Mouse (Mus musculus) forebrain, postnatal 0 days (tissue): ENCODE results near the gene Stx16. TPM values are rescaled to one million over a fixed set of nuclear protein-coding genes. Genes with fewer than 3 reads are reported as not detected.
A peak's percentile ranks its signal among the peaks of the same experiment; 100 is the strongest.

Experiments used
- ATAC-seq: fragments of 200-750 bp; cut with Nextera tagmentation; 2 replicates; pipeline ENCODE4 v1.8.0; 2017; ENCODE audit warnings: mild to moderate bottlenecking, moderate library complexity
- DNase-seq: peaks from one replicate; pipeline ENCODE4 v3.0.0-alpha.2; 2015
- H3K27ac ChIP-seq: fragments of 300-500 bp; sonication (generic); 2 replicates; pipeline ENCODE4 v1.5.1; 2014; ENCODE audit warnings: low read depth, mild to moderate bottlenecking, antibody characterized with exemption, low read length, moderate library complexity, mixed read lengths
- H3K27me3 ChIP-seq: fragments of 300-500 bp; sonication (generic); 2 replicates; pipeline ENCODE4 v1.6.1; 2014; ENCODE audit warnings: mild to moderate bottlenecking, low read length, mixed read lengths; ENCODE audit not compliant: insufficient read depth
- H3K36me3 ChIP-seq: fragments of 300-500 bp; sonication (generic); 2 replicates; pipeline ENCODE4 v1.6.1; 2014; ENCODE audit warnings: mild to moderate bottlenecking, moderate library complexity; ENCODE audit not compliant: insufficient read depth
- H3K4me1 ChIP-seq: fragments of 300-500 bp; sonication (generic); 2 replicates; pipeline ENCODE4 v1.6.1; 2014; ENCODE audit warnings: antibody characterized with exemption; ENCODE audit not compliant: insufficient read depth
- H3K4me2 ChIP-seq: fragments of 300-500 bp; sonication (generic); 2 replicates; pipeline ENCODE4 v1.6.1; 2014; ENCODE audit warnings: low read depth, mild to moderate bottlenecking, moderate library complexity
- H3K4me3 ChIP-seq: fragments of 300-500 bp; sonication (generic); 2 replicates; pipeline ENCODE4 v1.5.1; 2014; ENCODE audit warnings: low read depth, low read length, mixed read lengths
- H3K9ac ChIP-seq: fragments of 300-500 bp; sonication (generic); 2 replicates; pipeline ENCODE4 v1.6.1; 2014; ENCODE audit warnings: mild to moderate bottlenecking
- H3K9me3 ChIP-seq: fragments of 300-500 bp; sonication (generic); 2 replicates; pipeline ENCODE4 v1.6.1; 2016; ENCODE audit warnings: low read length
- CTCF ChIP-seq: sonication (generic); IDR thresholded peaks from 2 replicates; pipeline ENCODE4 v1.5.1; 2016; ENCODE audit warnings: antibody characterized with exemption, control low read depth, low read depth
- WGBS: fragments of 180-500 bp; shearing (Covaris S2); extraction: QIAGEN DNeasy Blood & Tissue Kit; methylation state at CpG from one replicate; pipeline ENCODE4 v1.1.7; 2014; 5-methylcytosine and 5-hydroxymethylcytosine counted together
- polyA plus RNA-seq: library from polyadenylated mRNA; unstranded; fragments of >200 nt; fragmentation: Nextera tagmentation; extraction: Ambion mirVana; gene quantifications from 2 replicates; pipeline ENCODE4 v1.2.1, GENCODE M21; 2015
- total RNA-seq: library from RNA; depleted of rRNA; stranded (reverse); fragments of >200 nt; gene quantifications from 2 replicates; pipeline ENCODE4 v1.2.3, GENCODE M21; 2014; rRNA removed

The Stx16 gene
- total RNA-seq (34.5 and 37.4 TPM in 2 replicates), polyA plus RNA-seq (6.1 and 11.0 TPM in 2 replicates)

DNA sequence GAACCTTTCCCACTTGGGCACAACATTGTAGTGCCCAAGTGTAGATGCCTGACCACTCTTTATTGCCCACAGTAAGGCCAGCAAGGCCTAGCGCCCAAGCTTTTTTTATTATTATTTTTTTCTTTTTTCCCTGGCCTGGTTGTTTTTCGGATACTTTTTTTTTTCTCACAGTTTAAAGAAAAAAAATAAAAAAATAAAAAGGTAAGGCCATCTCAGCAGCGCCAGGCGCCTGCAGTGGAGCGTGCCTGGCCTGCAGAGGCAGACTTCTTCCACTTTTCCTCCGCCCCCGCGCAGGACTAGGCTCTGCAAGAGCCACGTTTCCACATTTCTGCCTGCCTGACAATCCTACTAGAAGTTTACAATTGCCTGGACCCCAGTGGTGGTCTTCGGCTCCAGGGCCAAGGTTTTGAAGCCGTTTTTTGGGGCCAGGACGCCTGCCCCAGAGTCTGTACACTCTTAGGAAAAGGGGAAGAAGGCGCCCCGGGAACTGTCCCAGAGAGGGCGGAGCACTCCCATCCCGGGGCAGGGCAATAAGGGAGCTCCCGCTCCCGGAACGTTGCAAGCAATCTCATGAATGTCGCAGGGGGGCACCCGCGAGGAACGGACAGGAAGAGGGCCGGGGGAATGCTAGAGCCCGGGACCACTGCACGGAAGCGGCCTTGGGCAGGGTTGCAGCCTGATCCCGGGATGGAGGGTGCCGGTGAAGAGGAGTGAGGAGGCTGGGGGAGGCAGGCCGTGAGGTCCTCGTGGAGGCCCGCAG lies at the start of gene Stx16:
Gene Stx16 (plus strand): TSS at position 636 of the 760 bp plus-strand sequence.
- H3K4me1 ChIP-seq: peaks cover 8% of the 10 kb centered on the region; the same call in 1 of the 2 replicates
- under 1% methylated on average over 32 of the region's 32 CpGs for WGBS
- ATAC-seq (peak; percentile 91), DNase-seq (peak; percentile 93)
- H3K27me3 ChIP-seq: no peaks in the 10 kb centered on the region
- peak; percentile 46 for TF ChIP-seq CTCF
- H3K4me3 ChIP-seq: peak within 1 kb of the TSS; percentile 75
- H3K4me2 ChIP-seq: peak within 1 kb of the TSS; percentile 89
- peak within 1 kb of the TSS; percentile 86 for H3K27ac ChIP-seq
- H3K9me3 ChIP-seq: no peaks in the 10 kb centered on the region
- H3K36me3 ChIP-seq: no peaks in the 10 kb centered on the region
- peak within 1 kb of the TSS; percentile 65 for H3K9ac ChIP-seq

DNA sequence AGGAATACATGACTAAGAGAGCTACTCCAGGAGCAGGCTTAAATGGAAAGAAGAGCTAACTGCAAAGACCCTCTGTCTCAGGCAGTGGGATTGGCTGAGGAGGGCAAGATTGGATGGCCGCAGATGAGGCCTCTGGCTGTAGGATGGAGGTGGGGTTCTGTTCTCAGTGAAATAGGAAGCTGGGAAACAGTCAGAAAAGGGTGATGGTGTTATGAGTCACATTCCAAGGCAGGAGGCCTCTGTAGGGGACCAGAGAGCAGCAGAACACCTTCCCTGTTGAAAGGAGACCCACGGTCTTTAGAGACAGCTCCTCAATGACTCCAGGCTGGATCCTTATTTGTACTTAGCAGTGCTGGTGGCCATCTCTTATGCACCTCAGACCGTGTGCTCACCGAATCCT lies 49.7 kb upstream of the Stx16 start:
- Histone ChIP-seq H3K27ac (no peak overlapping the region), H3K4me1 (no peaks in the 10 kb centered on the region), H3K36me3 (no peaks in the 10 kb centered on the region), H3K27me3 (no peaks in the 10 kb centered on the region), H3K9me3 (no peaks in the 10 kb centered on the region), H3K4me3 (no peak overlapping the region), H3K9ac (no peak overlapping the region), H3K4me2 (no peak overlapping the region)
- TF ChIP-seq CTCF: no peak
- DNase-seq (no peak), ATAC-seq (no peak)
- WGBS: 87% methylated on average over 4 of the region's 4 CpGs

DNA sequence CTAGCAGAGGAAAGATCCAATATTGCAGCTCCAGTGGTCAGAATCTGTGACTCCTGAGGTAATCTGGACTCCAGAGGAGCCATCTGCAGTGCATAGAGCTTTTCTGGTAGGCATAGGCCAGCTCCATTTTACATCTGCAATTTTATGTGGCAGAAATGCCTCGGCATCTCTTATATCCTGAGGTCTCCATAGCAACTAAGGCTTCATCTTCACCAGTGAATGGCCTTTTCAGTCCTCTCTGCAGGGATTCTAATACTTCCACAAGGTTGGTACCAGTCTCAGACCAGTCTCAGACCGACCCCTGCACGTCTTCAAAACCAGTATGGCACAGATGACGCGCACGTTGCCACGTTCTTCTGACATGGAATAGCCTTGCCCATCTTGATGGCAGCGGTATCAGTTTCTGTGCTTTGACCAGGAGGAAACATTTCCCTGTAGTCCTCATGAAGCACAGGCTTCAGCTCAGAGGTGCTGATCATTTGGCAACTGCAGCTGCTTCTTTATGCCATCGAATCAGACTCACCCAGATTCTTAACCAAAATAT lies 42.8 kb upstream of the Stx16 start:
- Histone ChIP-seq H3K27ac (no peak overlapping the region), H3K4me3 (no peak overlapping the region), H3K27me3 (no peaks in the 10 kb centered on the region), H3K4me2 (no peak overlapping the region), H3K9me3 (no peaks in the 10 kb centered on the region), H3K9ac (no peak overlapping the region), H3K36me3 (no peaks in the 10 kb centered on the region), H3K4me1 (no peaks in the 10 kb centered on the region)
- ATAC-seq (peak; percentile 43; the same call in 1 of the 2 replicates), DNase-seq (peak; percentile 13)
- WGBS: 61% methylated on average over 9 of the region's 9 CpGs
- TF ChIP-seq CTCF: no peak

DNA sequence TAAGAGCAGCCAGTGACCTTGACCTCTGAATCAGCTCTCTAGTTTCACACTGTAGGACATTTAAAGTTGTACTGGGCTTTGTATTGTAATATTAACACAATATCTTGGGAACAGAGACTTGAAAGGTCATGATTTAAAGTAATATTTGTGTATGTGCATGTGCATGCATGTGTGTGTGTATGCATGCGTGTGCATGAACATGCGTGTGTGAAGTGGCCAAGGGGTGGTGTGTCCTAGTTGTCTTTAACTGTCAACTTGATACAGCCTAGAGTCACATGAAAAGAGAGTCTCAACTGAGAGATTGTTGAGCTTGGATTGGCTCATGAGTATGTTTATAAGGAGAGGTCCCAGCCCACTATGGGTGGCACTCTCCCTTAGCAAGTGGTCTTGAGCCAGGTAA lies 28.5 kb upstream of the Stx16 start:
- Histone ChIP-seq H3K27ac (no peak overlapping the region), H3K4me2 (no peak overlapping the region), H3K27me3 (no peaks in the 10 kb centered on the region), H3K9ac (no peak overlapping the region), H3K4me1 (no peaks in the 10 kb centered on the region), H3K9me3 (no peaks in the 10 kb centered on the region), H3K4me3 (no peak overlapping the region), H3K36me3 (no peaks in the 10 kb centered on the region)
- WGBS: 98% methylated on average over 2 of the region's 2 CpGs
- DNase-seq: no peak
- no peak for TF ChIP-seq CTCF
- no peak for ATAC-seq

DNA sequence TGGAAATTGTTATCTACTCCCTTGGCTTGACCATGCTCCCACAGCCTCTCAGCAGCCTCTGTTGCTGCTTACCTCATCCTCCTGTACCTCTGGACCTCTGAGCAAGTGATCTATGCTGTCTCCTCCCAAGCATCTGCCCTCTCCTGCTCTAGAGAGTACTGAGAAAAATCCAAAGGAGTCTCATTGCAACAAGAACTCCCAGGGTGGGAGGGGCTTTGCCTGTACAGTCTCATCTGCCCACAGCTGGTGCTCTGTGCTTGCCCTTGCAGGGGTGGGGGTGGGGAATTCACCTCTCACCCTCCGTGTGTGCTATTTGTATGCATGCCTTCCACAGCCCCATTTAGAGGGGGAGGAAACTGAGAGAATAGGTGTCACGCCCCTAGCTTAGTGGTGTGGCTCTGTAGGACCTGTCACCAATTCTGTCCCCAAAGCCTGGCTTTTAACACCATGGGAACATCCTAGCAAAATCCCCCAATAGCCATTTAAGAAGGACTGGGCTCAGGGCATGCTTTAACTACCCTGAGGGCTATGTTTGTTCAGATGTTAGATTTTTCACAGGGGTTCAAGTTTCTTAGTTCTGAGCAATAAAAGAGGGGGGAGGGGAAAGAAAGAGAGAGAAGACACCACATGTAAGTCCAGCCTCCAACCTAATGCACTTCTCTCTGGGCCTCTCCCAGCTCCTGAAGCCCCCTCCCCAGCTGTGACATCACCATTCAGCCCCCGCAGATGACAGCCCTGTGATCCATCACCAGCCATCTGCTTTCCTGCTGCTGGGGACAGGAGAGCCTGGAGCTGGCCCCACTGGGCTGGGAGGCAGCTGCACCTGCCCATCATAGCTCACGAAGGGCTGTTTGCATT lies 26.4 kb upstream of the Stx16 start:
- Histone ChIP-seq H3K36me3 (no peaks in the 10 kb centered on the region), H3K4me1 (no peaks in the 10 kb centered on the region), H3K27me3 (no peaks in the 10 kb centered on the region), H3K9ac (no peak overlapping the region), H3K9me3 (no peaks in the 10 kb centered on the region), H3K27ac (no peak overlapping the region), H3K4me3 (no peak overlapping the region), H3K4me2 (no peak overlapping the region)
- DNase-seq: no peak
- WGBS: 19% methylated on average over 4 of the region's 4 CpGs
- no peak for TF ChIP-seq CTCF
- ATAC-seq: no peak

DNA sequence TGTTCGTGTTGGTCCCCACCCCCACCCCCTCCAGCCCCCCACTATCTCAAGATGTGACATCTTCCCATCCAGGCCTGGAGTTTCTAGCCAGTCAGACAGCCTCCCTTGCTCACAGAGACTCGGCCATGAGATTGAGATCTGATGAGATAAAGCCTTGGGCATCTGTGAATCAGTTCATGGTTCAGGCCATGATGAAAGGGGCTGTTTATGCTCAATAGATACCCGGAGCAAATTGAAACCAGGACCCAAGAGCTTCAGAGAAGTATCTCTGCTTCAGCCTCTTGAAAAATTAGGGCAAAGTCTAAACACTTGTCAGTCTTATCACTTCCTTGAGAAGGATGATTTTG lies 25.8 kb upstream of the Stx16 start:
- no peak for ATAC-seq
- TF ChIP-seq CTCF: no peak
- Histone ChIP-seq H3K4me1 (no peaks in the 10 kb centered on the region), H3K27ac (no peak overlapping the region), H3K9ac (no peak overlapping the region), H3K36me3 (no peaks in the 10 kb centered on the region), H3K4me3 (no peak overlapping the region), H3K27me3 (no peaks in the 10 kb centered on the region), H3K9me3 (no peaks in the 10 kb centered on the region), H3K4me2 (no peak overlapping the region)
- WGBS: 39% methylated on average over 3 of the region's 3 CpGs
- no peak for DNase-seq

DNA sequence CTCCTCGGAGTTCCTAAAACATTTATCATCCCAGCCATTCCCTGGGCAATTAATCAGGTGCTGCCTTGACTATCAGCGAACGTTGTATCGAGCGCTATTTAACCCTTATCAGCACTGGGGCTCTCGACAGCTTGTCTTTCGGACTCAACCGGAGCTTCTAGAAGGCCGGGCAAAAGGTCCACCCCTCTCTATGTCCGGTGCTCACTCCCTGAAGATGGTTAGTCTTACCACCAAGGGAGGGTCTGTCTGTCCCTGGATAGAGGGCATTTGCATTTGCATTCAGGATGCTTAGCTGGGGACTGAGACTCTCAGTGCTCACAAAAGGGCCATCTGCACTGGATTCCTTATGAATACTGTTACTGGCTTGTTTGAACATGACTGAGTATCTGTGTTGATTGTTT lies 25.0 kb upstream of the Stx16 start:
- Histone ChIP-seq H3K4me3 (no peak overlapping the region), H3K4me1 (no peaks in the 10 kb centered on the region), H3K27ac (no peak overlapping the region), H3K4me2 (no peak overlapping the region), H3K9ac (no peak overlapping the region), H3K36me3 (no peaks in the 10 kb centered on the region), H3K27me3 (no peaks in the 10 kb centered on the region), H3K9me3 (no peaks in the 10 kb centered on the region)
- no peak for TF ChIP-seq CTCF
- no peak for DNase-seq
- no peak for ATAC-seq
- 22% methylated on average over 10 of the region's 10 CpGs for WGBS
